Mouse (Mus musculus) fibroblast of lung, adult 2 months (primary cell): Measurements from ENCODE around the gene Irf2bp2.

Experiments
- DNase-seq: peaks from one replicate; pipeline ENCODE4 v3.0.0-alpha.2; 2011; ENCODE audit warnings: low read depth

The Irf2bp2 gene

GRCm38 (mm10) chr8:126586599-126587577 is 6.9 kb downstream of the Irf2bp2 start:
- no peak for DNase-seq

GRCm38 (mm10) chr8:126586101-126586500 is 7.7 kb downstream of the Irf2bp2 start:
- no peak for DNase-seq

GRCm38 (mm10) chr8:126585561-126586031 is 8.2 kb downstream of the Irf2bp2 start:
- DNase-seq = no peak

- no peak for DNase-seq
Measured at GRCm38 (mm10) chr8:126584844-126585231, 8.9 kb downstream of the Irf2bp2 start.

GRCm38 (mm10) chr8:126583971-126584843 is 9.6 kb downstream of the Irf2bp2 start:
- DNase-seq = no peak

- DNase-seq = no peak
Measured at GRCm38 (mm10) chr8:126583534-126583933, 10.3 kb downstream of the Irf2bp2 start.

GRCm38 (mm10) chr8:126583018-126583417 is 10.8 kb downstream of the Irf2bp2 start:
- DNase-seq = no peak

GRCm38 (mm10) chr8:126582509-126582908 is 11.3 kb downstream of the Irf2bp2 start:
- no peak for DNase-seq

- DNase-seq = no peak
Measured at GRCm38 (mm10) chr8:126581662-126582061, 12.1 kb downstream of the Irf2bp2 start.

GRCm38 (mm10) chr8:126580826-126581225 is 13.0 kb downstream of the Irf2bp2 start:
- no peak for DNase-seq

- DNase-seq = no peak
Measured at GRCm38 (mm10) chr8:126580086-126580485, 13.7 kb downstream of the Irf2bp2 start.

GRCm38 (mm10) chr8:126578641-126579040 is 15.1 kb downstream of the Irf2bp2 start:
- DNase-seq = no peak

- no peak for DNase-seq
Measured at GRCm38 (mm10) chr8:126576919-126577318, 16.9 kb downstream of the Irf2bp2 start.

GRCm38 (mm10) chr8:126576086-126576485 is 17.7 kb downstream of the Irf2bp2 start:
- no peak for DNase-seq

- no peak for DNase-seq
Measured at GRCm38 (mm10) chr8:126574882-126575637, 18.7 kb downstream of the Irf2bp2 start.

GRCm38 (mm10) chr8:126573878-126574277 is 19.9 kb downstream of the Irf2bp2 start:
- DNase-seq = no peak

GRCm38 (mm10) chr8:126573079-126573694 is 20.6 kb downstream of the Irf2bp2 start:
- no peak for DNase-seq

- no peak for DNase-seq
Measured at GRCm38 (mm10) chr8:126571065-126571660, 22.6 kb downstream of the Irf2bp2 start.

GRCm38 (mm10) chr8:126570521-126571040 is 23.2 kb downstream of the Irf2bp2 start:
- no peak for DNase-seq

- no peak for DNase-seq
Measured at GRCm38 (mm10) chr8:126570046-126570445, 23.7 kb downstream of the Irf2bp2 start.

- DNase-seq = no peak
Measured at GRCm38 (mm10) chr8:126569638-126570037, 24.1 kb downstream of the Irf2bp2 start.
